Mouse (Mus musculus) mesoderm, embryonic 11.5 days (tissue): Measurements from ENCODE around the gene B9d2.

Source experiments
- DNase-seq: peaks from one replicate; pipeline ENCODE4 v3.0.0-alpha.2; 2012; ENCODE audit warnings: low read depth, low spot score

Gene B9d2

DNA sequence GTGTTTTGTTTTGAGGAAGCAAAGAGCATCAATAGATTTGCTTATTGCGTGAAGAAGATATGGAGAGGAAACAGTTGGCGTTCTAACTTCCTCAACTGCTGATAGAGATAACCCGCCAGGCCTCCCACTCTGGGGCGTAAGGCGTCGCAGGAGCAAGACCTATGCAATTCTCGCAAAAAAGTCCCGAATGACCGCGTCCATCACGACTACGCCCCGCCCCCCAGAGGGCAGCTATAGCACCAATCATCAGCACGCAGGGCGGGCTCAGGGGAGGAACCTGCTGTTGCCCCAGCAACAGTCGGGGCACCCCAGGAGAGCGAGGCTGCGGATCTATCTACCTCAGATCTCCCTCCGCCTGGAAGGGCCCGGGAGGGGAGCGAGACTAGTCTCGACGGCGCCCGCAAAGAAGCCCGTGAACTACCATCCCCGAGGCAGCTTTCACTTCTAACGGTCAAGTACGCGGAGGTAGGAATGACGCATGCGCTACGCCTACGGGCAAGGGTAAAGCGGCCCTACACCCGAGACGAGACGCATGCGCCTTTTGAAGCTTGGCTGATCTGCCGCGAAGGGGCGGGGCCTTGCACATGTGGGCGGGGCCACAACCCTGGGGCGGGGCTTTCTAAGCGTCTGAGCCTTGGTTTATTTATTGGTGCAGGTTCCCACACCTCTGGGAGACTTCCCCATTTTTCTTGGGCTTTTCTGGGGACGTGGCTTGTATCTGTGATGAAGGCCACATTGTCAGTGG lies at the start of gene B9d2:
Gene B9d2 (plus strand): TSS at position 267 of the 745 bp plus-strand sequence.
- peak; percentile 94 for DNase-seq

DNA sequence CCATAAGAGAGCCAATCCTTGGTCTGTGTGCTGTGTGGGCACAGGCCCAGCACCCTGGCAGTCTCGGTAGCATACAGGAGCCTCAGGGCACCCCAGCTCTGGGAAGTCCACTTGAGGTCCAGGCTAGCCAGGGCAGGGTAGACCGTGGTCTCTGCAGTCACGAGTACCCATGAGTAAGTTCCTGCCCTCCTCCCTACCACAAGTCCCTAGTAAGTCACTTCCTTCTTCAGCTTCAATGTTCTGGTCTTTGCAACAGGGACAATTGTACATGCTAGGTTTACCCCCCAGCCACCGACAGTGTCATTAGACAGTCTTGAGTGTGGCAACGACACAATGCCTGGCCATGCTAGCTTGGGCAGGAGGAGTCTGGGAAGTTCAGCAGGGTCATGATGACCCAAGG lies 47.9 kb upstream of the B9d2 start:
- no peak for DNase-seq

DNA sequence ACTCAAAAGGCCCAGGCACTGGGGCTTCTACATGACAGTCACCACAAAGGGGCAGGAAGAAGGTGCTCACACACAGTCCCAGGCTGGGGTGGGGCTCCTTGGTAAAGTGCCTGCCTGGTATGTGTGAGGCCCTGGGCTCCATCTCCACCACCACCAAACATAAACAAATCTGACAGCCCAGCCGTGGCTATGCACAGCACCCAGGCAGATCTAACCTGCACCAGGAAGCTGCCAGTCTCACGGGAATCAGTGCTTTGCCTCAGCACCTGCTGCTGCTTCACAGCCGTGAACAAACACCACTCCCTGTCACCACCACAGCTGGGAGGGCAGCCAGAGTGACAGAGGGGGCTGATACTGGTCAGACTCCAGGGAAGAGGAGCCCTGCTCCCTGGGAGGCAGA lies 44.2 kb upstream of the B9d2 start:
- no peak for DNase-seq

DNA sequence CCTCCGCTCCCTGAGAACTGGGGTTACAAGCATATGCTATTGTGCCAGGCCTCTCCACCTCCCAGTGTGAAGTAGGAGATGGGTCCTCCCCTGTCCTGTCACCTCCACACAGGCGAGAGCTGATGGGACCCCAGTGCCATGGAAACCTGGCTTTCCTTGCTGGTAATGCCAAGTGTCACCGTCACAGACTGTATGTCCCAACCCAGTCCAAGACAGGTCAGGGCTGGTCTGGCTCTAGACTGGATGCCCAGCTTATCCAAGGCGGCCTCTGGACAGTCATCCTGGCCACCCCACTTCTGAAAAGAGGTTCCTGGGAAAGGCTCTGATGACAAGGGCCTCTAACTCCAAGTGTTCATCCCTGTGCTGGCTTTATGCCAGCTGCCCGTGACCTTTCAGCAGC lies 43.5 kb upstream of the B9d2 start:
- no peak for DNase-seq

DNA sequence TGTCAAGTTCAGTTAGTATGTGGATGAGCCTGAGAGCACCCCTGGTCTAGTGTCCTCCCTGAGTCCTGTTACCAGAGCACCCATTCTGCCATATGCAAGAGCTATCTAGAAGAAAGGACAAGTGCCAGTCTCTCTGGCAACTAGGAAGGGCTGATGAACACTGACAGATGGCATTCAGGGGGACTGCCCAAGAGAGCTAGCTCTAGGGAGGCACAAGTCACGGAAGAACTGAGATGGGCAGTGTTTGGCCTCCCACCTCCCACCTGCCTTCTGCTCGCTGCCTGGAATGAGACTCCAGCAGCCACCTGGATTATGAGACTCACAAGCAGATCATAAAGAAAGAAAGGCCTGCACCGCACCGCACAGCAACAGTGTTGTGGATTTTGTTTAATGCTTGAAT lies 40.8 kb upstream of the B9d2 start:
- no peak for DNase-seq

DNA sequence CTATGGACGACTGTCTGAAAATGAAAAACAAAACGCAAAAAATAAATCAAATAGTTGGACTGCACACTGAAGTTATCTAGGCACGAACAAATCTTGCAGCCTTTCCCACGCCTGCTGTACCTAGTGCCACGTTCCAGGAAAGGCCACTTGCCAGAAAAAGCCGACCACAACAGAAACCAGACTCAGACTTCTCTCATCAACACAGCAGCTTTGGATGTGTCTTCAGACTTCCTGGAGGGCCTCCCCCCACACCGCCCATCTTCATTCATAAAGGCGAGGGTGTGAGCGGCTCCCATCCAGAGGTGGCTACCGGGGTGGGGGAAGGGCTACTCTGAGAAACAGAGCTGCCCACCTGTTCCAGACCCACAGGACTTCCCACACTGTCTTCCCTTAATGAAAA lies 36.4 kb upstream of the B9d2 start:
- DNase-seq: no peak

DNA sequence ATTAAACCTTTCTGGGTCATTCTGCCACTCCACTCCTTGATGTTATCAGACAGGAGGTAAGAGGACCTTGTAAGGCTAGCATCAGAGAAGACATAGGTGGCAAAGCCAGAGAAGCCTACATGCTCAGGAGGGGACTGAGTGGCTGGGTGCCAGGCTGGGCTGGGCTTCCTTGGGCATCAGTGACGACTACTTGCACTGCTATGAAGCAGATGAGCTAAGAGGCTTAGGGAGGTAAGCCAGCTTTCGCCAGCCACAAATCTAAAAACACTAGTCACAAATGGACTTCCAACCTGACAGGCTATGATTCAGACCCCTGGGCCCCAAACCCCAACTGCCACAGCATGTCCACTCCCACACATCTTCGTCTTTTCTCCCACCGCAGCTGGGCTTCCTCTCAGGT lies 35.9 kb upstream of the B9d2 start:
- no peak for DNase-seq

DNA sequence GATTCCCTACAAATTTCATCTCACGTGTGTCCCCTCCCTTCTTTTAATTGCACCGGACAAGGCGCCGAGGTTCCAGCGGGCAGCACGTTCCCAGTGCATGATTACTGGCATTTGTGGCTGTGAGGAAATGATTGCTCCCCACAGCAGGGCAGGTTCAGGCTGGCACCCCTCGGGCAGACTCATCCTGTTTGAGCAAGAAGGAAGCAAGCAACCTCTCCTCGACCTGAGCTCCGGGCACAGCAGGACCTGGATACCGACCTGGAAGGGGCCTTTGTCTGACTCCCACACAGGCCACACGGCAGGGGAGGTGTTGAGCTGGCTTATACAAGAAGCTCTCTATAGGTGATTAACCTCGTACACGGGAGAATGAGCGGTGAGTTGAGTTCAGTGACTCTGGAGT lies 35.5 kb upstream of the B9d2 start:
- no peak for DNase-seq

DNA sequence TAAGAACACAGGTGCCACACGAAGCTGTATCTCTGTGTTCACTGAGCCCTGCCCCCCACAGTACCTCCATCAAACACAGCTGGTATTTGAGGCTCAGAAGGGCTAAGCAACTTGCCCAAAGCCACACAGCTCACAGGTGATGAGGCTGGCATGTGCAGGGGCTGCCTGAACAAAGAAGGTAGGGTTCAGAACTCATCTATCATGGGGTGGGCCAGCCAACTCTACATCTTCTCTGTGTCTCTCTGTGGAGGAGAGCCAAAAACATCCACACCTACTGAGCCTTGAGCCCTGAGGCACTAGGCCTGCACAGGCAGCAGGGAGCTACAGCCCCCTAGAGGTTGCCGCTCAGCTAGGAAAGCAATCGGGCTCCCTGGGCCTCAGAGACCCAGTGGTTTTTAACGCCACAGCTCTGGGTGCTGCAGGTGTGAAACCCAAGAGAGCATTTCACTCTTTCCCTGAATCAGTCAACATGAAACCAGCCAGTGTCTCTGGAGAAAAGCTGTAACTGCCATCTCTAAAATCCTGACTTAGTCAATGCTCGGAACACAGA lies 32.9 kb upstream of the B9d2 start:
- DNase-seq: no peak

DNA sequence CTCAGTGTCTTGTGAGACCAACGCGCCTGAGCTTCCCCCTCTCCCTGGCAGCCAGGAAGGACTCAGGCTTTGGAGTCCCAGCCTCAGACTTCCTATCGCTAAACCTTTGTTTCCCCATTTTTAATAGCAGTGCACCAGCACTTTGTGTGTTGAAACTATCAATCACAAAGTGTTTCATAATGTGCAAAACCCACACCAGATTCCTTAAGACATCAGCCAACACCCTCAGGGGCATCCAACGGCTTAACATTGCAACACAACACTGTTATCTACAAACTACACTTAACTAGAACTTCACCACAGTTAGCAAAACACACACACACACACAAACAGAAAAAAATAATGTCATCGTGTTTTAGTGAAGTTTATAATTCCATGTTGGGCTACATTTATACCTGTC lies 30.7 kb upstream of the B9d2 start:
- no peak for DNase-seq

DNA sequence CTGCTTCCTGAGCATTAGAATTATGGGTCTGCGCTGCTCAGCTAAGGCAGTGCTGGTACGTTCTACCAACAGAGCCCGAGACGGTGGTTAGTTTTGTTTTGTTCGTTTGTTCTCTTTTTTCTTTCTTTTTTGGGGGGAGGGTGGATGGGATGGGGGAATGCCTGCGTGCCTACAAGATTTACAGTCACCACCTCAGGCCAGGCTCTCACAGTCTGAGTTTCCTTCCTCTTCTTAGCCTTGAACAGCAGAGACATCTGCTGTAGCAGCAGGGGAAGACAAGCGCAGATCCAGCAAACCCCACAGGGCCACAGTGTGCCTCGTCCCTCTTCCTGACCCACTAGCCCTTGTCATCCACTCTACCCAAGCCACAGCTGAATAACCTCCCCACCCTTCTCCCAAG lies 29.3 kb upstream of the B9d2 start:
- no peak for DNase-seq

DNA sequence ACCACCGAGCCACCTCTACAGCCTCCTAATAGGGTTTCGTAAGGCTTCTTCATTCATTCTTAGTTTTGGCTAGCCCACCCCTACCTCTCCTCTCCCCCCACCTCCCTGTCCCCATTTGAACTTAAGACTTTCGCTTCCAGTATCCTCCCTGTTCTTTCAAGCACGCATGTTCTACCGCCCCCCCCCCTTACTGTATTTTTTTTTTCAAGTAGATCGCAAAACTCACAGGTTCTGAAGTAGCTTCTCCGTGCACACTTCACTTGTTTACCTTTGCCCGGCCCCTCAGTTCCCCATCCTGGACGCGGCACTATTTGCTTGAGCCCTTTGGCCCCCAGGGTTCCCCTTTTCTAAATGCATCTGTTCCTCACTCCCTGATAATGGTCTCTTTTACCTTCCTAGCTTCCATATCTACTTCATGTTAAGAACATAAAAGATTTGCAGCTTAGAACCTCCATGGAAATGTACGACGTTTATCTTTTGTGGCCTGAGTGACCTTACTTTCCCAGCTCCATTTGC lies 28.3 kb upstream of the B9d2 start:
- DNase-seq: no peak

DNA sequence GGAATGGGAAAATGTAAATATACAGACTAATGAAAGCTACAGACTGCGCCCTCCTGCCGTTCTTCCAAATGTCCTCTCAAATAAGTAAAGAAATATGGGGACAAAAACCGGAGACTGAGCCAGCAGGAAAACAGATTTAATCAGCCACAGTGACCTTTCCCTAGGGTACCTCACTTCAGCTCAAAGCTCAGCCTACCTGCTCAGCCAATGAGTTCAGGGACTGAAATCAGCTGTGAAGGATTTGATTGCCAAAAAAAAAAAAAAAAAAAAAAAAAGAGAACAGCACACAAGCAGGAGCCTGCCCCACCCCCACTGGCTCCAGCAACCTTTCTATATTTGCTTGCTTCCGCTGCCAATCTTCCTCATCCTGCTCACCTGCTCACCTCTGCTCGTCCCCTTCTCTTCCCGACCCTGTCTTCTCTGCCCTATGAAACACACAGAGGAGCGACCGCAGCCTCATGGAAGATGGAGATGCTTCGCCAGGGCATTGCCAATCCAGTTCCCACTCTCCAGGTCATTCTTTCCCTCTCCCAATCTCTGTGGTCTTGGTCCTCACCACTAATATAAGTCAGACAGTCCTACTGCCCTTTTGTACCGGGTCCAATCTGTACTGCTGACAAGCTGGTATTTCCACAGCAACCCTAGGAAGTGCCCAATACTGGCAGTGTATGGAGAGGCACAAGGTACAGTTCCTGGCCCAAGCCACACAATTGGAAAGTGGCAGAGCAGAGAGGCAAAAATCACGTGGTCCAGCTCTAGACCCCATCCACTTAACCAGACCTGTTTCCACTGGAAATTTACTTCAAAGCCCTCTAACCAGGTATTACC lies 24.8 kb upstream of the B9d2 start:
- no peak for DNase-seq

DNA sequence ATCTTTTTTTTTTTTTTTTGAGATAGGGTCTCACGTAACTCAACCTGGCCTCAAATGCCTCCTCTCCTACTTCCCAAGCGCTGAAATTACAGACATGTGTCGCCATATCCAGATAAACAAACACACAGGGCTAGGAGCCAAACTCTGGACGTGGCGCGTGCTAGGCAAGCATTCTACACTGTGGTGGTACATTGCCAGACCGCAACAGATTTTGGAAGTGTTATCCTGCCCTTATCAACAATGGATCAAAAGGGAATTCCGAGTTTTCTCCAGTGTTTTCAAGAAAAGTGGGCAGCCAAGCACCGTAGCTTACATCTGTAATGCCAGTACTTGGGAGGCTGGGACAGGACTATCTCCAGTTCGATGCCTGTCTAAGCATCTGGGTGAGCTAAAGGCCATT lies 22.8 kb upstream of the B9d2 start:
- DNase-seq: no peak

DNA sequence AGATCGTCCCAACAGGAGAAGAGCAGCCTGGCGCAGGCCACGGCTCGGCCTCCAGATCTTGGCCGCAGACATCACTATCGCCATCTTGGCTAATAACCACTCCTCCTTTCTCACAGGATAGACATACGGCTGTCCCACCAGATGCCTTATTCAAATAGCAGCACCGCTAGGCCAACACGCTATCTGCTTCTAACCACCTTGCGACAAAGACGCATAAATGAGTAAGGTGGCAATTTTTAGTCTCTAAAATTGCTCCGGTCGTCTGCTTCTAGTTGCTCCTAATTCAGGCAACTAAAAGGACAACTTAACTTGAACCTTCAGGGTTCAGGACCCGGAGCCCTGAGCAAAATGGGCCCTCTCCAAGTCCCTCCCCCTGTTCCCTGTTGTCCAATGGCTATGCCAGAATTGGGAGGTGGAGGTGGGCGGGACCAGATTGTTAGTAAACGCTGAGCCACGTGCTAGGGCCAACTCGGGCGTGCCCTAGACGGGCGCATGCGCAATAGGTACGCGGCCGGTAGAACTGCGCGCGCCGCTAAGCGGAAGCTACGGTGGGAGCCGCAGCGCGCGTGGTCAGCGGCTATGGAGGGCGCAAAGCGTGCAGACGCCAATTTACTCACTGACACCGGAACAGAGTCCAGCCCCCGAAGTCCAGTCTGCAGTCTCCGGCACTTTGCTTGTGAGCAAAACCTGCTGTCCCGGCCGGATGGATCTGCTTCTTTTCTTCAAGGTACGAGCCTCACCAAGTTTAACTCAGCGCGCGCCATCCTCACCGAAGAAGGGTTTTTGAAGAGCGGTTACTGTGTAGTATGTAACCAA lies 21.7 kb upstream of the B9d2 start, which contains the start of the genes Bckdha and Exosc5:
Gene Bckdha (minus strand): TSS at position 325 of the 816 bp plus-strand sequence.
Gene Exosc5 (plus strand): TSS at position 508 of the 816 bp plus-strand sequence.
- peak; percentile 100 for DNase-seq

DNA sequence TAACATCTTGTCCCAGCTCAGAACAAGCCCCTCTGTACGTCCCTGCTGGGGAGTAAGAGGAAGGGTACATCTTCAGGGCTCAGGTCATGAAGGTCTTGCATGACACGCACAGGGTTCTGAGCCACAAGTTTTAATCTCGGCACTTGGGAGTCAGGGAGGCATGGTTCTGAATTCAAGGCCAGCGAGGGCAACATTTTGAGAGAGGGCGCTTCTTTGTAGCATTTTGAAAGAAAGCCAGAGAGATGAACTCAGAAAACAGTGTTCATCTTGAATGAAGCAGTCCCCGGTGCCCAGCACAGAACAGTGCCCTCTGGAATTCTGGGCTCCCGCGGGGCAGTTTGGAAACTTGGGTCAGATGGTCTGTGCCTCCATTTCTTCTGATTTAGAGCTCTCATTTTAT lies 14.2 kb upstream of the B9d2 start:
- no peak for DNase-seq

DNA sequence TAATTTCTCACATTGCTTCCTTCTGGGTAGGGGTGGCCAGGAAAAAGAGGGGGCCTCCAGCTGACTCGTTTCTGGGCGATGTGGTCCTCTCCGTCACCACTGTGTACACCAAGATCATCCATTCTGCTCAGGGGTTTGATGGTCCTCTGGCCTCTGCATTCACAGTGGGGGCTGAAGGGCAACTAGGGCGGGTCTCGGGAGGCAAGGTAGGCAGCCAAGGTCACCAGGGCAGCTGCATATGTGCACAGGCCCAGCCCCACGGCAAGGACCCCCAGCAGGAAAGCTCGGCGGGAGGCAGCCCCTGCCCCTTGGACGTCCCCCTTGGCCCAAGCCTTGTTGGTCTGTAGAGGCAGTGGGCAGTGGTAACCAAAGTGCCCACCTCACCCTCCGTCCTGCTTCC lies 11.4 kb upstream of the B9d2 start:
- DNase-seq: no peak

DNA sequence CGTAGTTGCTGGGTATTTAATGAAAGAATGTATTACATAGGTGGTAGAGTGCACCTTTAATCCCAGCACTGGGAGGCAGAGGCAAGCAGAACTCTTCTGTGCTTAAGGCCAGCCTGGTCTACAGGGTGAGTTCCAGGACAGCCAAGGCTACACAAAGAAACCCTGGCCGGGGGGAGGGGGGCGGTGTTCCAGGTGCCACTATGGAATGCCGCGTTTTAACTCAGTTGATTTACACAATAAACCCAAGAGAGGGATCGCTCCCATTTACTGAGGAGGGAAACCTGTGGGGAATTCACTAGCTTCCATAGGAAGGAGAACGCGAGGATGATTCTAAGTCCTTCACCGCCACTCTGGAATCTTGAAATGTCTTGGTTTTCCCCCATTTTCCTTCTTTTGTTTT lies 10.9 kb upstream of the B9d2 start:
- no peak for DNase-seq

DNA sequence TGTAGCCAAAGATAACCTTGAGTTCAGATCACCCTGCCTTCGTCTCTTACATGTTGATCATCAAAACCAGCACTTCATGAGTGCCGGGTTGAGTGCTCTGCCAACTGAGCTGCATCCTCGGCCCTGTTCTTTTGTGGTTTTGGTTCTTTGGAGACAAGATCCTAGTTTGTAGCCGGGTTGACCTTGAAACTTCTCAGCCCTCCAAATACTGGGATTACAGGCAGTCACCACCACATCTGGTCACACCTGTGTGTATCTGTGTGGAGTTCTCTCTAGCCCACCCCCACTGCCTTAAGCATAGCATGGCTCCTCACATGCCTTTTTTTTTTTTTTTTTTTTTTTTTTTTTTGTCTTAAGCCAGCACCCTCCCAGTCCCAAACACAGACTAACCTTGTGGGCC lies 10.5 kb upstream of the B9d2 start:
- no peak for DNase-seq

DNA sequence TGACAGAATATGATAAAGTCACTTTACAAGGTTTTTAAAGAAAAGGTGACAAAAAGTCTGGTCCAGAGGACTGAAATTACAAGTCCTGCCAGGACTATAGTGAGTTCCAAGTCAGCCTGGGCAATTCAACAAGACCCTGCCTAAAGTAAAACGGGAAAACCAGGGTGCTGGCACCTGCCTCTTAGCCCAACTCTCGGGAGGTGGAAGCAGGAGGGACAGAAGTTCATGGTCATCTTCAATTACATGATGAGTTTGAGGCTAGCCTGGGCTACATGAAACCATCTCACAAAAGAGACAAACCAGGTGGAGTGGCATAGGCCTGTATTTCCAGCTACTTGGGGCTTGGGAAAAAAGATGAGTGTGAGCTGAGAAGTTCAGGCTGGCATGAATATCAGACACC lies 8.9 kb upstream of the B9d2 start:
- no peak for DNase-seq

DNA sequence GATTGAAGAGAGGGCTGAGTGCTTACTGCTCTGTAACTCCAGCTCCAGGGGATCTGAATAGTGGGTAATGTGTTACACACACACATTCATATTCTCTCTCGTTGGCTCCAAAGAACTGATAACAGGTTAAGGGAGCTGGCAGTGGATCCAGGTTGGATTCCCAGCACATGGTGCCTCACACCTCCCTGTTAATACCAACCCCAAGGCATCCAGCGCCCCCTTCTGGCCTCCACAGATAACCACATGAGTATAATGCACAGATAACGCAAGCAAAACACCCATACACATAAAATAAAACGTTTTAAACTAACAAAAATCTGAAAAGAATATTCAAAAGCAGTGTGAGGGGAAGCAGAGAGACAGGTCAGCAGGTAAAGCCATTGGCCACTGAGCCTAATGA lies 8.1 kb upstream of the B9d2 start:
- DNase-seq: no peak

DNA sequence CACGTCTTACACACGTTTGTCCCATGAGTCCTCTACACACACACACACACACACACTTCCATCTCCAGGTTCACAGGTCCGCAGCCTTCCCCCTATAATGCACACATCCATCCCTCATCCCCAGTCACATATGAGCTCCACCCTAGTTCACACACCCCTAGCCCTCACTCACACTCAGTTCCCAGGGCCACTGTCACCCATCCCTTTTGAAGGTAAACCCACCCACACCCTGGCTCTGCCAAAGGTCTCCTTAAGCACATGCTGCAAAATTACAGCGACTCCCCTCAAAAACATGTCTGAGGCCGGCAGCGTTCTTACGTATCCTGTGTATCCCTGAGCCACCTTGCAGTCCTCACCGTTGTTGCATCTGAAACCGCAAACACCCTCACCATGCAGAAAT lies 6.3 kb upstream of the B9d2 start:
- DNase-seq: no peak
